Mouse (Mus musculus): ENCODE measurements around the gene Dnaic1. TPM values are rescaled to one million over a fixed set of nuclear protein-coding genes. Genes with fewer than 3 reads are reported as not detected.

Gene Dnaic1
- polyA plus RNA-seq, 1 experiment from 2014 or later = 0.62 TPM

GRCm38 (mm10) chr4:41641199-41641822 is 71.7 kb downstream of the Dnaic1 start:
- ATAC-seq (ENCODE audit: insufficient read depth, low FRiP score, low TSS enrichment) (no peak), DNase-seq (ENCODE audit: low spot score) (no peak)
- H3K9me3 ChIP-seq (ENCODE audit: control insufficient read depth, low read length) = no peaks in the 10 kb centered on the region
- no peaks in the 10 kb centered on the region for H3K27me3 ChIP-seq (ENCODE audit: control insufficient read depth, insufficient read depth, low read length)
- H3K27ac ChIP-seq (ENCODE audit: low read depth, low read length) = no peak overlapping the region
- no peak overlapping the region for H3K4me3 ChIP-seq (ENCODE audit: low read depth, low read length)
- no peak overlapping the region for H3K9ac ChIP-seq (ENCODE audit: low read length)
- WGBS = 69% methylated on average over 6 of the region's 6 CpGs
- H3K36me3 ChIP-seq (ENCODE audit: control insufficient read depth, insufficient read depth, low read length) = no peaks in the 10 kb centered on the region
- H3K4me1 ChIP-seq (ENCODE audit: control insufficient read depth, insufficient read depth, low read length) = peaks cover 26% of the 10 kb centered on the region
- H3K4me2 ChIP-seq (ENCODE audit: low read depth) = no peak overlapping the region

- WGBS = 39% methylated on average over 5 of the region's 5 CpGs
- ATAC-seq (ENCODE audit: insufficient read depth, low FRiP score, low TSS enrichment) = no peak
- Histone ChIP-seq H3K36me3 (ENCODE audit: control insufficient read depth, insufficient read depth, low read length) (no peaks in the 10 kb centered on the region), H3K4me3 (ENCODE audit: low read depth, low read length) (no peak overlapping the region), H3K4me2 (ENCODE audit: low read depth) (no peak overlapping the region), H3K4me1 (ENCODE audit: control insufficient read depth, insufficient read depth, low read length) (peaks cover 6% of the 10 kb centered on the region), H3K9me3 (ENCODE audit: control insufficient read depth, low read length) (no peaks in the 10 kb centered on the region), H3K27ac (ENCODE audit: low read depth, low read length) (no peak overlapping the region), H3K27me3 (ENCODE audit: control insufficient read depth, insufficient read depth, low read length) (no peaks in the 10 kb centered on the region), H3K9ac (ENCODE audit: low read length) (no peak overlapping the region)
- no peak for DNase-seq (ENCODE audit: low spot score)
Measured at GRCm38 (mm10) chr4:41645488-41645887, 75.9 kb downstream of the Dnaic1 start.

GRCm38 (mm10) chr4:41648157-41648556 is 78.6 kb downstream of the Dnaic1 start:
- ATAC-seq (ENCODE audit: insufficient read depth, low FRiP score, low TSS enrichment) (peak; percentile 58; the same call in 1 of the 2 replicates), DNase-seq (ENCODE audit: low spot score) (no peak)
- no peaks in the 10 kb centered on the region for H3K36me3 ChIP-seq (ENCODE audit: control insufficient read depth, insufficient read depth, low read length)
- no peaks in the 10 kb centered on the region for H3K27me3 ChIP-seq (ENCODE audit: control insufficient read depth, insufficient read depth, low read length)
- 30% methylated on average over 4 of the region's 4 CpGs for WGBS
- H3K4me2 ChIP-seq (ENCODE audit: low read depth) = no peak overlapping the region
- H3K27ac ChIP-seq (ENCODE audit: low read depth, low read length) = no peak overlapping the region; the same call in 1 of the 2 replicates
- peaks cover 6% of the 10 kb centered on the region for H3K4me1 ChIP-seq (ENCODE audit: control insufficient read depth, insufficient read depth, low read length)
- H3K9me3 ChIP-seq (ENCODE audit: control insufficient read depth, low read length) = no peaks in the 10 kb centered on the region
- no peak overlapping the region for H3K9ac ChIP-seq (ENCODE audit: low read length)
- no peak overlapping the region for H3K4me3 ChIP-seq (ENCODE audit: low read depth, low read length)

- DNase-seq (ENCODE audit: low spot score) = no peak
- no peaks in the 10 kb centered on the region for H3K9me3 ChIP-seq (ENCODE audit: control insufficient read depth, low read length)
- ATAC-seq (ENCODE audit: insufficient read depth, low FRiP score, low TSS enrichment) = no peak
- H3K27me3 ChIP-seq (ENCODE audit: control insufficient read depth, insufficient read depth, low read length) = no peaks in the 10 kb centered on the region
- no peak overlapping the region for H3K4me2 ChIP-seq (ENCODE audit: low read depth)
- WGBS = 74% methylated on average over 7 of the region's 7 CpGs
- no peaks in the 10 kb centered on the region for H3K36me3 ChIP-seq (ENCODE audit: control insufficient read depth, insufficient read depth, low read length)
- no peak overlapping the region for H3K9ac ChIP-seq (ENCODE audit: low read length)
- H3K27ac ChIP-seq (ENCODE audit: low read depth, low read length) = no peak overlapping the region; the same call in 1 of the 2 replicates
- no peak overlapping the region for H3K4me3 ChIP-seq (ENCODE audit: low read depth, low read length)
- peaks cover 6% of the 10 kb centered on the region for H3K4me1 ChIP-seq (ENCODE audit: control insufficient read depth, insufficient read depth, low read length)
Measured at GRCm38 (mm10) chr4:41648627-41649026, 79.1 kb downstream of the Dnaic1 start.

GRCm38 (mm10) chr4:41653296-41653695 is 83.7 kb downstream of the Dnaic1 start:
- peak; percentile 89 for DNase-seq (ENCODE audit: low spot score)
- Histone ChIP-seq H3K4me1 (ENCODE audit: control insufficient read depth, insufficient read depth, low read length) (peaks cover 7% of the 10 kb centered on the region), H3K9ac (ENCODE audit: low read length) (no peak overlapping the region), H3K27me3 (ENCODE audit: control insufficient read depth, insufficient read depth, low read length) (no peaks in the 10 kb centered on the region), H3K9me3 (ENCODE audit: control insufficient read depth, low read length) (no peaks in the 10 kb centered on the region), H3K36me3 (ENCODE audit: control insufficient read depth, insufficient read depth, low read length) (peaks cover 6% of the 10 kb centered on the region), H3K4me3 (ENCODE audit: low read depth, low read length) (no peak overlapping the region), H3K4me2 (ENCODE audit: low read depth) (no peak overlapping the region), H3K27ac (ENCODE audit: low read depth, low read length) (no peak overlapping the region)
- ATAC-seq (ENCODE audit: insufficient read depth, low FRiP score, low TSS enrichment) = peak; percentile 65; the same call in 1 of the 2 replicates
- WGBS = 41% methylated on average over 6 of the region's 6 CpGs

- ATAC-seq (ENCODE audit: insufficient read depth, low FRiP score, low TSS enrichment) (no peak), DNase-seq (ENCODE audit: low spot score) (no peak)
- no peaks in the 10 kb centered on the region for H3K9me3 ChIP-seq (ENCODE audit: control insufficient read depth, low read length)
- peaks cover 9% of the 10 kb centered on the region; the same call in 1 of the 2 replicates for H3K4me1 ChIP-seq (ENCODE audit: control insufficient read depth, insufficient read depth, low read length)
- no peak overlapping the region for H3K4me3 ChIP-seq (ENCODE audit: low read depth, low read length)
- H3K27ac ChIP-seq (ENCODE audit: low read depth, low read length) = no peak overlapping the region
- no peaks in the 10 kb centered on the region for H3K27me3 ChIP-seq (ENCODE audit: control insufficient read depth, insufficient read depth, low read length)
- 63% methylated on average over 6 of the region's 6 CpGs for WGBS
- peaks cover 6% of the 10 kb centered on the region for H3K36me3 ChIP-seq (ENCODE audit: control insufficient read depth, insufficient read depth, low read length)
- no peak overlapping the region for H3K4me2 ChIP-seq (ENCODE audit: low read depth)
- no peak overlapping the region for H3K9ac ChIP-seq (ENCODE audit: low read length)
Measured at GRCm38 (mm10) chr4:41653730-41654129, 84.2 kb downstream of the Dnaic1 start.

GRCm38 (mm10) chr4:41654217-41654616 is 84.6 kb downstream of the Dnaic1 start:
- WGBS = 12% methylated on average over 7 of the region's 7 CpGs
- Histone ChIP-seq H3K4me2 (ENCODE audit: low read depth) (no peak overlapping the region), H3K27ac (ENCODE audit: low read depth, low read length) (no peak overlapping the region), H3K27me3 (ENCODE audit: control insufficient read depth, insufficient read depth, low read length) (no peaks in the 10 kb centered on the region), H3K4me3 (ENCODE audit: low read depth, low read length) (no peak overlapping the region), H3K9me3 (ENCODE audit: control insufficient read depth, low read length) (no peaks in the 10 kb centered on the region), H3K36me3 (ENCODE audit: control insufficient read depth, insufficient read depth, low read length) (peaks cover 6% of the 10 kb centered on the region), H3K4me1 (ENCODE audit: control insufficient read depth, insufficient read depth, low read length) (peaks cover 13% of the 10 kb centered on the region), H3K9ac (ENCODE audit: low read length) (no peak overlapping the region)
- peak; percentile 78 for DNase-seq (ENCODE audit: low spot score)
- no peak for ATAC-seq (ENCODE audit: insufficient read depth, low FRiP score, low TSS enrichment)

- no peaks in the 10 kb centered on the region for H3K9me3 ChIP-seq (ENCODE audit: control insufficient read depth, low read length)
- H3K4me3 ChIP-seq (ENCODE audit: low read depth, low read length) = no peak overlapping the region
- H3K4me2 ChIP-seq (ENCODE audit: low read depth) = no peak overlapping the region
- H3K36me3 ChIP-seq (ENCODE audit: control insufficient read depth, insufficient read depth, low read length) = peaks cover 6% of the 10 kb centered on the region
- H3K27ac ChIP-seq (ENCODE audit: low read depth, low read length) = no peak overlapping the region
- H3K4me1 ChIP-seq (ENCODE audit: control insufficient read depth, insufficient read depth, low read length) = peaks cover 24% of the 10 kb centered on the region
- ATAC-seq (ENCODE audit: insufficient read depth, low FRiP score, low TSS enrichment) = no peak
- WGBS = 81% methylated on average over 2 of the region's 2 CpGs
- H3K27me3 ChIP-seq (ENCODE audit: control insufficient read depth, insufficient read depth, low read length) = no peaks in the 10 kb centered on the region
- peak; percentile 9 for DNase-seq (ENCODE audit: low spot score)
- H3K9ac ChIP-seq (ENCODE audit: low read length) = no peak overlapping the region
Measured at GRCm38 (mm10) chr4:41655525-41655924, 86.0 kb downstream of the Dnaic1 start.

Data from neural tube, embryonic 11.5 days (tissue).